Mouse (Mus musculus) myocyte (in vitro differentiated cells): Measurements from ENCODE around the gene Stard10.

ENCODE experiments used
- MAX ChIP-seq: IDR thresholded peaks from one replicate; pipeline ENCODE4 v1.6.1; 2011; ENCODE audit warnings: low read depth, mild to moderate bottlenecking, control low read depth
- POLR2A ChIP-seq: IDR thresholded peaks from one replicate; pipeline ENCODE4 v1.6.1; 2011; ENCODE audit warnings: low read depth, mild to moderate bottlenecking, control low read depth, moderate library complexity; ENCODE audit not compliant: insufficient read length

GRCm38 (mm10) chr7:101384931-101385330 lies 68.0 kb downstream of the Stard10 start:
- TF ChIP-seq POLR2A (no peak), MAX (no peak)
